Mouse (Mus musculus) spleen, embryonic (tissue): ENCODE results near the gene Marveld1.

ENCODE experiments used
- CTCF ChIA-PET: fragments of 350-600 bp; sonication (Branson Sonifier 250); formaldehyde crosslinking; loops from one replicate; lab custom pipeline; 2022; lab: Charles Lee

Marveld1 gene

GRCm38 (mm10) chr19:42138517-42139285 is 8.5 kb upstream of the Marveld1 start:
- CTCF ChIA-PET: no interaction called here

GRCm38 (mm10) chr19:42139724-42140517 is 7.3 kb upstream of the Marveld1 start:
- CTCF ChIA-PET: no interaction called here

- CTCF ChIA-PET: no interaction called here
These were observed 5.2 kb upstream of the Marveld1 start for GRCm38 (mm10) chr19:42141998-42142397.

GRCm38 (mm10) chr19:42142757-42143156 is 4.4 kb upstream of the Marveld1 start:
- CTCF ChIA-PET: no interaction called here

GRCm38 (mm10) chr19:42144067-42144466 is 3.1 kb upstream of the Marveld1 start:
- CTCF ChIA-PET: interaction anchor here (0.6 to 0.8 kb wide), 3 partner anchors 13 to 44 kb away, joined by 3 to 7 read pairs (median 4); no protein-coding TSS in a partner anchor

- CTCF ChIA-PET: interaction anchor here (0.6 to 0.8 kb wide), 3 partner anchors 12 to 44 kb away, joined by 3 to 7 read pairs (median 4); no protein-coding TSS in a partner anchor
These were observed 2.5 kb upstream of the Marveld1 start for GRCm38 (mm10) chr19:42144541-42145167.

- CTCF ChIA-PET: interaction anchor here (0.6 kb wide), 1 partner anchor 99 kb away, joined by 3 read pairs; no protein-coding TSS in a partner anchor
These were observed 2.0 kb upstream of the Marveld1 start for GRCm38 (mm10) chr19:42145210-42145609.

GRCm38 (mm10) chr19:42145731-42146130 is 1.5 kb upstream of the Marveld1 start:
- CTCF ChIA-PET: interaction anchor here (0.6 to 0.9 kb wide), 2 partner anchors 20 to 100 kb away, joined by 3 read pairs; no protein-coding TSS in a partner anchor

GRCm38 (mm10) chr19:42146276-42147010 is 757 bp upstream of the Marveld1 start:
- CTCF ChIA-PET: interaction anchor here (0.9 kb wide), 1 partner anchor 20 kb away, joined by 3 read pairs; no protein-coding TSS in a partner anchor

- CTCF ChIA-PET: no interaction called here
These were observed 769 bp downstream of the Marveld1 start for GRCm38 (mm10) chr19:42147769-42148568.

GRCm38 (mm10) chr19:42148569-42148860 is 1.3 kb downstream of the Marveld1 start:
- CTCF ChIA-PET: interaction anchor here (1.0 kb wide), 1 partner anchor 19 kb away, joined by 4 read pairs; no protein-coding TSS in a partner anchor

- CTCF ChIA-PET: interaction anchor here (0.6 kb wide), 1 partner anchor 404 kb away, joined by 4 read pairs; no protein-coding TSS in a partner anchor
These were observed 4.8 kb downstream of the Marveld1 start for GRCm38 (mm10) chr19:42151990-42152389.

GRCm38 (mm10) chr19:42157493-42158237 is 10.5 kb downstream of the Marveld1 start:
- CTCF ChIA-PET: interaction anchor here (0.6 to 0.9 kb wide), 2 partner anchors 13 to 15 kb away, joined by 4 to 5 read pairs; no protein-coding TSS in a partner anchor

- CTCF ChIA-PET: no interaction called here
These were observed 11.2 kb downstream of the Marveld1 start for GRCm38 (mm10) chr19:42158246-42159017.

- CTCF ChIA-PET: no interaction called here
These were observed 16.6 kb downstream of the Marveld1 start, which contains the start of gene Zfyve27 for GRCm38 (mm10) chr19:42163764-42164163. Zfyve27 (plus strand) TSS chr19:42163951.

- CTCF ChIA-PET: interaction anchor here (0.9 kb wide), 1 partner anchor 22 kb away, joined by 3 read pairs; no protein-coding TSS in a partner anchor
These were observed 17.0 kb downstream of the Marveld1 start for GRCm38 (mm10) chr19:42164188-42164587.

GRCm38 (mm10) chr19:42166130-42166529 is 18.9 kb downstream of the Marveld1 start:
- CTCF ChIA-PET: interaction anchor here (0.8 to 1.0 kb wide), 3 partner anchors 20 to 226 kb away, joined by 3 read pairs; no protein-coding TSS in a partner anchor

- CTCF ChIA-PET: interaction anchor here (1.0 kb wide), 2 partner anchors 18 to 95 kb away, joined by 3 to 4 read pairs; no protein-coding TSS in a partner anchor
These were observed 19.6 kb downstream of the Marveld1 start for GRCm38 (mm10) chr19:42166766-42167165.
